In the genomic region with DNA sequence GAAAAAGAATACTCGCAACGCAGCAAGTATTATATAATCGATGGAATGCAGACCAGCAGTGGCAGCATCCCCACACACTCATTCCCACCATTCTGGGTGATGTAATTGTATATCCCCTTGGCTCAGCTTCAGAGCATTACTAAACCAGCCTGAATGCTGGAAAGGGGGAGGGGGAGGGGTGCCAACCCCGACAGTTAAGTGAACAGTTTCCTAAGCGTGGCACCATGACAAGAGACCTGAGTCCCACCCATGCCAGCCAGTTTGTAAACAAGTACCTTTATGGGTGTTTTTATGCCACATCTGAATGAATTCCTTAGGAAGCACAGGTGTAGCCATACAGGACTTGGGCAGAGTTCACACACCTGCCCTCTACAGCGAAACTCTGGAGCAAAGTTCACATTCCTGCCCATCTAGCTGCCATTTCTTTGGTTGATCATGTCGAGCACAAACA, we compare ENCODE assay signal across 7 mouse cellular contexts. TPM values are rescaled to one million over a fixed set of nuclear protein-coding genes. Genes with fewer than 3 reads are reported as not detected.
DNase-seq lines count a peak whose midpoint lies in the region; ATAC-seq and TF ChIP-seq lines count a peak whose summit lies in the region.

No protein-coding gene starts in this region.

- peaks cover 23% of the 10 kb centered on the region for H3K4me1 ChIP-seq in embryonic facial prominence, embryonic 14.5 days (ENCODE audit: control insufficient read depth, insufficient read depth, low read length)
- H3K4me1 ChIP-seq in hindbrain, postnatal 0 days (ENCODE audit: insufficient read depth, low read length): no peaks in the 10 kb centered on the region
- peaks cover 18% of the 10 kb centered on the region for H3K4me1 ChIP-seq in limb, embryonic 10.5 days
- peaks cover 19% of the 10 kb centered on the region for H3K4me1 ChIP-seq in midbrain, embryonic 15.5 days

- ATAC-seq in embryonic facial prominence, embryonic 14.5 days (ENCODE audit: low read depth): peak; percentile 83
- ATAC-seq in hindbrain, postnatal 0 days: peak; percentile 80
- ATAC-seq in midbrain, embryonic 15.5 days (replicated peaks): peak; percentile 73

- H3K36me3 ChIP-seq in embryonic facial prominence, embryonic 14.5 days (ENCODE audit: control insufficient read depth, insufficient read depth, low read length): no peaks in the 10 kb centered on the region
- no peaks in the 10 kb centered on the region for H3K36me3 ChIP-seq in hindbrain, postnatal 0 days (ENCODE audit: insufficient read depth, low read length)
- H3K36me3 ChIP-seq in limb, embryonic 10.5 days: peaks cover 17% of the 10 kb centered on the region
- H3K36me3 ChIP-seq in midbrain, embryonic 15.5 days (replicated peaks): no peaks in the 10 kb centered on the region

- DNase-seq in right cerebral cortex, adult 18-20 months: peak; percentile 22
- DNase-seq in right cerebral cortex, postnatal 25 days: no peak
- peak; percentile 91 for DNase-seq in embryonic facial prominence, embryonic 14.5 days (ENCODE audit: low spot score)
- peak; percentile 77 for DNase-seq in hindbrain, postnatal 0 days (ENCODE audit: low spot score)
- DNase-seq in limb, embryonic 10.5 days (ENCODE audit: low spot score): no peak
- DNase-seq in thymus, postnatal 25 days: no peak

- 22% methylated on average over 7 of the region's 7 CpGs for WGBS in embryonic facial prominence, embryonic 14.5 days
- 18% methylated on average over 7 of the region's 7 CpGs for WGBS in hindbrain, postnatal 0 days
- WGBS in limb, embryonic 10.5 days: 85% methylated on average over 7 of the region's 7 CpGs
- WGBS in midbrain, embryonic 15.5 days: 49% methylated on average over 7 of the region's 7 CpGs

- 0 out of 2 replicates have a peak overlapping the region, but pooled peaks have one; percentile 6 for H3K4me3 ChIP-seq in embryonic facial prominence, embryonic 14.5 days (ENCODE audit: low read depth, low read length)
- H3K4me3 ChIP-seq in hindbrain, postnatal 0 days (ENCODE audit: low read length): no peak overlapping the region
- no peak overlapping the region for H3K4me3 ChIP-seq in limb, embryonic 10.5 days
- H3K4me3 ChIP-seq in midbrain, embryonic 15.5 days: no peak overlapping the region

- H3K4me2 ChIP-seq in embryonic facial prominence, embryonic 14.5 days (ENCODE audit: low read depth, low read length): peak overlapping the region; percentile 51
- H3K4me2 ChIP-seq in hindbrain, postnatal 0 days (ENCODE audit: low read depth, low read length): peak overlapping the region; percentile 45
- H3K4me2 ChIP-seq in midbrain, embryonic 15.5 days: peak overlapping the region; percentile 39

- H3K9me3 ChIP-seq in embryonic facial prominence, embryonic 14.5 days (ENCODE audit: control insufficient read depth, low read length): no peaks in the 10 kb centered on the region
- H3K9me3 ChIP-seq in hindbrain, postnatal 0 days (ENCODE audit: low read length): no peaks in the 10 kb centered on the region
- H3K9me3 ChIP-seq in limb, embryonic 10.5 days (replicated peaks): no peaks in the 10 kb centered on the region
- H3K9me3 ChIP-seq in midbrain, embryonic 15.5 days: no peaks in the 10 kb centered on the region

- no peaks in the 10 kb centered on the region for H3K27me3 ChIP-seq in embryonic facial prominence, embryonic 14.5 days (replicated peaks; ENCODE audit: control insufficient read depth, insufficient read depth, low read length)
- no peaks in the 10 kb centered on the region for H3K27me3 ChIP-seq in hindbrain, postnatal 0 days (ENCODE audit: insufficient read depth, low read length)
- H3K27me3 ChIP-seq in limb, embryonic 10.5 days (ENCODE audit: low read depth, poor library complexity, severe bottlenecking): no peaks in the 10 kb centered on the region
- H3K27me3 ChIP-seq in midbrain, embryonic 15.5 days (replicated peaks): no peaks in the 10 kb centered on the region

- 0 out of 2 replicates have a peak overlapping the region, but pooled peaks have one; percentile 49 for H3K9ac ChIP-seq in embryonic facial prominence, embryonic 14.5 days (ENCODE audit: low read depth, low read length)
- peak overlapping the region; percentile 30; the same call in 1 of the 2 replicates for H3K9ac ChIP-seq in hindbrain, postnatal 0 days (replicated peaks; ENCODE audit: low read length)
- 0 out of 2 replicates have a peak overlapping the region, but pooled peaks have one; percentile 3 for H3K9ac ChIP-seq in midbrain, embryonic 15.5 days

- H3K27ac ChIP-seq in embryonic facial prominence, embryonic 14.5 days (replicated peaks; ENCODE audit: low read depth, low read length): peak overlapping the region; percentile 83; the same call in 1 of the 2 replicates
- H3K27ac ChIP-seq in hindbrain, postnatal 0 days: peak overlapping the region; percentile 1
- peak overlapping the region; percentile 9; the same call in 1 of the 2 replicates for H3K27ac ChIP-seq in limb, embryonic 10.5 days
- H3K27ac ChIP-seq in midbrain, embryonic 15.5 days: 0 out of 2 replicates have a peak overlapping the region, but pooled peaks have one; percentile 47

- TF ChIP-seq CTCF in hindbrain, postnatal 0 days (IDR thresholded peaks at IDR 0.05; ENCODE audit: low read depth): no peak

RNA-seq across cellular contexts. Expression of a gene that starts 53.0 kb away (rescaled TPM):
- 10.4 and 10.8 TPM in 2 replicates for polyA plus RNA-seq in embryonic facial prominence, embryonic 14.5 days (2014; fragmentation: Nextera tagmentation; extraction: Ambion mirVana)
- 8.9 and 9.8 TPM in 2 replicates for total RNA-seq in hindbrain, postnatal 0 days (2014; rRNA removed)
- 3.7 and 4.0 TPM in 2 replicates for polyA plus RNA-seq in hindbrain, postnatal 0 days (2015; fragmentation: Nextera tagmentation; extraction: Ambion mirVana)
- polyA plus RNA-seq in limb, embryonic 10.5 days (2016; fragmentation: Nextera tagmentation; extraction: Ambion mirVana): 9.6 and 11.4 TPM in 2 replicates
- polyA plus RNA-seq in midbrain, embryonic 15.5 days (2015; fragmentation: Nextera tagmentation; extraction: Ambion mirVana): 2.1 TPM in 2 replicates

Comparison
In these comparisons a context has a peak if more than half of its experiments do, and no peak if none do; other contexts are left out.
1. DNase-seq: peak in right cerebral cortex, adult 18-20 months (single experiment), embryonic facial prominence, embryonic 14.5 days (single experiment) and hindbrain, postnatal 0 days (single experiment); none in right cerebral cortex, postnatal 25 days (single experiment), limb, embryonic 10.5 days (single experiment) and thymus, postnatal 25 days (single experiment).
2. H3K27ac ChIP-seq: peak in every context shown above with its lines; median percentile 83 in embryonic facial prominence, embryonic 14.5 days; 47 in midbrain, embryonic 15.5 days; 9 in limb, embryonic 10.5 days; 1 in hindbrain, postnatal 0 days.
3. Peak in every context shown above with its lines, with median percentiles within 50 percentile points of each other: ATAC-seq, H3K4me2 ChIP-seq and H3K9ac ChIP-seq.